Mouse (Mus musculus): ENCODE measurements around the gene Olfr933. TPM values are rescaled to one million over a fixed set of nuclear protein-coding genes. Genes with fewer than 3 reads are reported as not detected.

Olfr933 gene
- not detected in 2 replicates for polyA plus RNA-seq (2014; fragmentation: Nextera tagmentation; extraction: Ambion mirVana)

- H3K9me3 ChIP-seq (ENCODE audit: control insufficient read depth, low read length) = no peaks in the 10 kb centered on the region
- no peak within 1 kb of the TSS for H3K4me3 ChIP-seq (replicated peaks; ENCODE audit: low read length)
- H3K27me3 ChIP-seq (ENCODE audit: control insufficient read depth, insufficient read depth, low read length) = no peaks in the 10 kb centered on the region
- H3K4me1 ChIP-seq (replicated peaks; ENCODE audit: control insufficient read depth, insufficient read depth, low read length) = no peaks in the 10 kb centered on the region
- H3K36me3 ChIP-seq (replicated peaks; ENCODE audit: control insufficient read depth, insufficient read depth) = no peaks in the 10 kb centered on the region
- no peak within 1 kb of the TSS for H3K9ac ChIP-seq
- ATAC-seq (ENCODE audit: low FRiP score) (no peak), DNase-seq (ENCODE audit: low spot score) (no peak)
- 77% methylated on average over 4 of the region's 4 CpGs for WGBS
- no peak within 1 kb of the TSS for H3K27ac ChIP-seq
- no peak within 1 kb of the TSS for H3K4me2 ChIP-seq (replicated peaks)
Observed at GRCm38 (mm10) chr9:38972013-38972412, at the start of gene Olfr933. TSS of gene Olfr933 (plus strand) at chr9:38972313.

DNA sequence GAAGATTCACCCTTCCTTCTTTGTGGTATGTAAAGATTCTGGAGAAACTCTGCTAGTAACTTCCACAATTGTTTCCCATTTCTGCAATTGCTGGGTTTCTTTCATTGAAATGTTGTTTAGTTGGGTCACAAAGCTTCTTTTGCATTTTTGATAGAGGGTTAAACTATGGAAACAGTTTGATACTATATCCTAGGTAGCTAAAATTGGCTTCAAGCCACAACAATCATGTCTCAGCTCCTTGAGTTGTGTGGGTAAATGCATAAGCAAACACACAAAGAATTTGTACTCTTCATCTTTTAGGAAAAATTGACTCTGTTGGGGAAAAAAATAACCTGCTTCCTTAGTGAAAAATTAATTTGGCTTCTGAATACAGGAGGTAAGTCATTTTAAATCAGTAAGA is 42.6 kb upstream of the Olfr933 start, which contains the start of gene Olfr930:
Olfr930 (plus strand) TSS at position 301 of the 400 bp plus-strand sequence.
- Histone ChIP-seq H3K9me3 (ENCODE audit: control insufficient read depth, low read length) (no peaks in the 10 kb centered on the region), H3K27me3 (ENCODE audit: control insufficient read depth, insufficient read depth, low read length) (no peaks in the 10 kb centered on the region)

DNA sequence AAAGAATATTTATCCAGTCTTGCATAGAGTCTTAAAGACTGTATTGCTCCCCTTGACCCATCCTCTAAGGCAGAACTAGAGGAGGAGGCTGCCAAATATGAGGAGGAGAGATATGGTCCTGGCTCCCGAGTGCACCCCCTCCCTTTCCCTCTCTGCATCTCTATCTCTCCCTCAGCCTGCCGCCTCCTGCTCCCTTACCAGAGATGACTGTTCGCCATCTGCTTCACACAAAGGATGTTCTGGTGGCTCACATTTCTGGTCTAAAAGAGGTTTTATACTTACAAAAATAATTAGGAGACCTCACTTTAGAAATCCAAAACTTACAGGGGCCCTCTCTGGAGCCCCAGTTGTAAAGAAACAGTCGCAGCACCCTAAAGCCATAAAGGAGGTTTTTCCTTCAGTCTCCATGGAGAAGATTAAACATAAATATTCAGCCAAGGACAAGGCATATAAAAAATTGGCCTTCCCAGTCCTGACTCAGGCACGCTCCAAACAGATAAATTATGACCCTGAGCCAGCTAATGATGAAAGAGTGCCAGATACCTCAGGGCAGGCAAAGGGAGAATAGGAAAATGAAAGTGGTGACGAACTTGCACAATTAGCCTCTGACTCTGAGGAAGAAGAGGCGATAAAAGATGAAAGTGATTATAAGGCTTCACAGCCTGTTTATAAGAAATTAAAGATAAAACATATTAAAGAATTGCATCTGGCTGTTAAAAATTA is 18.6 kb upstream of the Olfr933 start:
- no peaks in the 10 kb centered on the region for H3K27me3 ChIP-seq (ENCODE audit: control insufficient read depth, insufficient read depth, low read length)
- H3K4me3 ChIP-seq (replicated peaks; ENCODE audit: low read length) = no peak overlapping the region
- no peak overlapping the region for H3K9ac ChIP-seq
- no peaks in the 10 kb centered on the region for H3K9me3 ChIP-seq (ENCODE audit: control insufficient read depth, low read length)
- no peak overlapping the region for H3K4me2 ChIP-seq (replicated peaks)
- 81% methylated on average over 7 of the region's 7 CpGs for WGBS
- DNase-seq (ENCODE audit: low spot score) (no peak), ATAC-seq (ENCODE audit: low FRiP score) (no peak)
- no peak overlapping the region for H3K27ac ChIP-seq
- H3K4me1 ChIP-seq (replicated peaks; ENCODE audit: control insufficient read depth, insufficient read depth, low read length) = no peaks in the 10 kb centered on the region
- no peaks in the 10 kb centered on the region for H3K36me3 ChIP-seq (replicated peaks; ENCODE audit: control insufficient read depth, insufficient read depth)

More for the DNA sequence above, 42.6 kb upstream of the Olfr933 start, which contains the start of gene Olfr930:
- H3K4me1 ChIP-seq (replicated peaks; ENCODE audit: control insufficient read depth, insufficient read depth, low read length) = no peaks in the 10 kb centered on the region
- no peak within 1 kb of the TSS for H3K9ac ChIP-seq
- H3K4me2 ChIP-seq (replicated peaks) = no peak within 1 kb of the TSS
- ATAC-seq (ENCODE audit: low FRiP score) (no peak), DNase-seq (ENCODE audit: low spot score) (no peak)
- H3K4me3 ChIP-seq (replicated peaks; ENCODE audit: low read length) = no peak within 1 kb of the TSS
- no peaks in the 10 kb centered on the region for H3K36me3 ChIP-seq (replicated peaks; ENCODE audit: control insufficient read depth, insufficient read depth)
- no peak within 1 kb of the TSS for H3K27ac ChIP-seq

DNA sequence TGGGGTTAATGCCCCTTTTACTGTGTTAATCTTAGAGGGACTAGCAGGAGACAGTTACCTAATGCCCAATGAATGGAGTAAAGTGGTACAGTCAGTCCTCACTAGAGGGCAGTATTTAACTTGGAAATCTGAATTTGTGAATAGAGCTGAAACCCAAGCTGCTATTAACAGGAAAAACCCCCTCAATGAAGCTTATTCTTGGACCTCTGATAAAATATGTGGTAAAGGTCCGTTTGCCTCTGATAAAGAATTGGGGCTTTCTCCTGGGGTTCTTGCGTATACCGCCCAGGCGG is 18.0 kb upstream of the Olfr933 start:
- no peaks in the 10 kb centered on the region for H3K36me3 ChIP-seq (replicated peaks; ENCODE audit: control insufficient read depth, insufficient read depth)
- H3K4me3 ChIP-seq (replicated peaks; ENCODE audit: low read length) = no peak overlapping the region
- WGBS = 91% methylated on average over 4 of the region's 4 CpGs
- H3K27me3 ChIP-seq (ENCODE audit: control insufficient read depth, insufficient read depth, low read length) = no peaks in the 10 kb centered on the region
- H3K4me2 ChIP-seq (replicated peaks) = no peak overlapping the region
- DNase-seq (ENCODE audit: low spot score) = no peak
- no peak for ATAC-seq (ENCODE audit: low FRiP score)
- no peaks in the 10 kb centered on the region for H3K4me1 ChIP-seq (replicated peaks; ENCODE audit: control insufficient read depth, insufficient read depth, low read length)
- H3K9me3 ChIP-seq (ENCODE audit: control insufficient read depth, low read length) = no peaks in the 10 kb centered on the region
- no peak overlapping the region for H3K27ac ChIP-seq
- no peak overlapping the region for H3K9ac ChIP-seq

DNA sequence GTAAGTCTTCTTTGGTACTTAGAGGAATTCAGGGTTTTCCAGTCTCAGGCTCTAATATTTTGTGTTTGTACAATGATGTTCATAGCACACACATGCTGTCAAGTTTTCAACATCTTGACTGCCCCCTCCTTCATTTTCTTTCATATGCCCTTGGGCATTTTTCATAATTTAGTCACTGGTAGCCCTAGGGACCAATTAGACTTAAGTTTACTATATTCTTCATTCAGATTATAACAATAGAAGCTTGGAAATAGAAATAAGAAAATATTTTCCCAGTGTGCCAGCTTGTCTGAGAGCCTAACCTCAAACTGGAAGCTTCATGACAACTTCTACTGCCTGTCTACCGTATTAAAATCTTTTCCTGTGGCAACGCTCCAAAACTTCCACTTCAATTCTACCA is 16.1 kb downstream of the Olfr933 start, which contains the start of gene Olfr934:
Olfr934 (minus strand) TSS at position 101 of the 400 bp plus-strand sequence.
- Histone ChIP-seq H3K9ac (no peak within 1 kb of the TSS), H3K4me3 (replicated peaks; ENCODE audit: low read length) (no peak within 1 kb of the TSS), H3K4me1 (replicated peaks; ENCODE audit: control insufficient read depth, insufficient read depth, low read length) (no peaks in the 10 kb centered on the region), H3K36me3 (replicated peaks; ENCODE audit: control insufficient read depth, insufficient read depth) (no peaks in the 10 kb centered on the region), H3K27me3 (ENCODE audit: control insufficient read depth, insufficient read depth, low read length) (no peaks in the 10 kb centered on the region), H3K9me3 (ENCODE audit: control insufficient read depth, low read length) (no peaks in the 10 kb centered on the region), H3K27ac (no peak within 1 kb of the TSS), H3K4me2 (replicated peaks) (no peak within 1 kb of the TSS)
- WGBS = 94% methylated on average over 2 of the region's 2 CpGs
- DNase-seq (ENCODE audit: low spot score) (no peak), ATAC-seq (ENCODE audit: low FRiP score) (no peak)

DNA sequence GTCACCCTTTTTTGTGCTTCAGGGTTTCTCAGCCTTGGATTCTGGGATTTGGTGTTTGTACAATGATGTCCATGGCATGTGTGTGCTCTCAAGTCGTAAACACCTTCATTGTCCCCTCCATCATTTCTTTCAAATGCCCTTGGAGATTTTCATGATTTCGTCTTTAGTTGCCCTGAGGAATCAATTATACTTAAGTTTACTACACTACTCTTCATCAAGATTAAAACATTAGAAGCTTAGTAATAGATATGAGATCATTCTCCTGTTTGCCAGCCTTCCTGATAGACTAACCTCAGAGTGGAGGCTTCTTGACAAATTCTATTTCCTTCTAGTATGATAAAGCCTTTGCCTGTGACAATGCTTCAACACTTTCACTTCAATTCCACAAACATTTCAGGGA is 27.5 kb downstream of the Olfr933 start, which contains the start of gene Olfr935:
Olfr935 (minus strand) TSS at position 101 of the 400 bp plus-strand sequence.
- Histone ChIP-seq H3K9ac (no peak within 1 kb of the TSS), H3K4me3 (replicated peaks; ENCODE audit: low read length) (no peak within 1 kb of the TSS), H3K27me3 (ENCODE audit: control insufficient read depth, insufficient read depth, low read length) (no peaks in the 10 kb centered on the region), H3K9me3 (ENCODE audit: control insufficient read depth, low read length) (no peaks in the 10 kb centered on the region), H3K36me3 (replicated peaks; ENCODE audit: control insufficient read depth, insufficient read depth) (no peaks in the 10 kb centered on the region), H3K4me1 (replicated peaks; ENCODE audit: control insufficient read depth, insufficient read depth, low read length) (no peaks in the 10 kb centered on the region), H3K4me2 (replicated peaks) (no peak within 1 kb of the TSS), H3K27ac (no peak within 1 kb of the TSS)
- DNase-seq (ENCODE audit: low spot score) (no peak), ATAC-seq (ENCODE audit: low FRiP score) (no peak)
- 86% methylated on average over 2 of the region's 2 CpGs for WGBS

DNA sequence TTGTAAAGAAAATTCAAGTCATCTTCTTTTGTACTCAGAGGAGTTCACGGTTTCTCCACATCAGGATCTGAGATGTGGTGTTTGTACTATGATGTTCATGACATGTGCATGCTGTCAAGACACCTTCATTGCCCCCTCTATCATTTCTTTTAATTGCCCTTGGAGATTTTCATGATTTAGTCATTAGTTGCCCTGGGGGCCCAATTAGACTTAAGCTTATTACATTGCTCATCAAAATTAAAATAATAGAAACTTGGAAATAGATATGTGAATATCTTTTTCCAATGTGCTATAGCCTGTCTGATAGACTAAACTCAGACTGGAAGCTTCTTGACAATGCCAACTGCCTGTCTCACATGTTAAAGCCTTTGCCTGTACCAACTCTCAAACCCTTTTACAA is 51.2 kb downstream of the Olfr933 start, which contains the start of gene Olfr146:
Olfr146 (minus strand) TSS at position 101 of the 400 bp plus-strand sequence.
- Histone ChIP-seq H3K27me3 (ENCODE audit: control insufficient read depth, insufficient read depth, low read length) (no peaks in the 10 kb centered on the region), H3K9ac (no peak within 1 kb of the TSS), H3K9me3 (ENCODE audit: control insufficient read depth, low read length) (no peaks in the 10 kb centered on the region), H3K36me3 (replicated peaks; ENCODE audit: control insufficient read depth, insufficient read depth) (no peaks in the 10 kb centered on the region), H3K4me1 (replicated peaks; ENCODE audit: control insufficient read depth, insufficient read depth, low read length) (no peaks in the 10 kb centered on the region), H3K4me3 (replicated peaks; ENCODE audit: low read length) (no peak within 1 kb of the TSS), H3K4me2 (replicated peaks) (no peak within 1 kb of the TSS), H3K27ac (no peak within 1 kb of the TSS)
- no peak for DNase-seq (ENCODE audit: low spot score)
- WGBS = 77% methylated on average over 1 of the region's 1 CpGs
- ATAC-seq (ENCODE audit: low FRiP score) = no peak

Other genes starting within 250 kb of the Olfr933 start
- gene Olfr920, start 220.0 kb upstream of the Olfr933 start, polyA plus RNA-seq (2014; fragmentation: Nextera tagmentation; extraction: Ambion mirVana) = not detected in 2 replicates
- not detected in 2 replicates for gene Olfr921, start 199.2 kb upstream of the Olfr933 start, polyA plus RNA-seq (2014; fragmentation: Nextera tagmentation; extraction: Ambion mirVana)
- gene Olfr922, start 157.7 kb upstream of the Olfr933 start, polyA plus RNA-seq (2014; fragmentation: Nextera tagmentation; extraction: Ambion mirVana) = not detected in 2 replicates
- not detected in 2 replicates for gene Olfr923, start 145.8 kb upstream of the Olfr933 start, polyA plus RNA-seq (2014; fragmentation: Nextera tagmentation; extraction: Ambion mirVana)
- not detected in 2 replicates for gene Olfr924, start 127.9 kb upstream of the Olfr933 start, polyA plus RNA-seq (2014; fragmentation: Nextera tagmentation; extraction: Ambion mirVana)
- not detected in 2 replicates for gene Olfr26, start 117.3 kb upstream of the Olfr933 start, polyA plus RNA-seq (2014; fragmentation: Nextera tagmentation; extraction: Ambion mirVana)
- not detected in 2 replicates for gene Olfr926, start 95.2 kb upstream of the Olfr933 start, polyA plus RNA-seq (2014; fragmentation: Nextera tagmentation; extraction: Ambion mirVana)
- gene Olfr930, start 42.5 kb upstream of the Olfr933 start, polyA plus RNA-seq (2014; fragmentation: Nextera tagmentation; extraction: Ambion mirVana) = not detected in 2 replicates
- gene Olfr934, start 16.0 kb downstream of the Olfr933 start, polyA plus RNA-seq (2014; fragmentation: Nextera tagmentation; extraction: Ambion mirVana) = not detected in 2 replicates
- not detected in 2 replicates for gene Olfr935, start 27.4 kb downstream of the Olfr933 start, polyA plus RNA-seq (2014; fragmentation: Nextera tagmentation; extraction: Ambion mirVana)
- gene Olfr146, start 51.1 kb downstream of the Olfr933 start, polyA plus RNA-seq (2014; fragmentation: Nextera tagmentation; extraction: Ambion mirVana) = not detected in 2 replicates
- gene Olfr937, start 92.6 kb downstream of the Olfr933 start, polyA plus RNA-seq (2014; fragmentation: Nextera tagmentation; extraction: Ambion mirVana) = not detected in 2 replicates
- gene Olfr938, start 106.6 kb downstream of the Olfr933 start, polyA plus RNA-seq (2014; fragmentation: Nextera tagmentation; extraction: Ambion mirVana) = not detected in 2 replicates
- gene Olfr27, start 155.8 kb downstream of the Olfr933 start, polyA plus RNA-seq (2014; fragmentation: Nextera tagmentation; extraction: Ambion mirVana) = not detected in 2 replicates
- not detected in 2 replicates for gene Olfr943, start 194.0 kb downstream of the Olfr933 start, polyA plus RNA-seq (2014; fragmentation: Nextera tagmentation; extraction: Ambion mirVana)
- not detected in 2 replicates for gene Olfr944, start 229.6 kb downstream of the Olfr933 start, polyA plus RNA-seq (2014; fragmentation: Nextera tagmentation; extraction: Ambion mirVana)

Data from hindbrain, embryonic 14.5 days (tissue).